Mouse (Mus musculus) small intestine, adult 2 months (tissue): ENCODE data around the gene Pheta2. TPM values are rescaled to one million over a fixed set of nuclear protein-coding genes. Genes with fewer than 3 reads are reported as not detected.

Experiments used
- H3K27ac ChIP-seq: fragments of 200-500 bp; 2 replicates; pipeline ENCODE4 v1.5.1; 2012; ENCODE audit warnings: low read depth, low read length, control low read depth, inconsistent platforms; ENCODE audit not compliant: insufficient read depth
- H3K27me3 ChIP-seq: fragments of 200-500 bp; 2 replicates; pipeline ENCODE4 v1.6.1; 2012; ENCODE audit warnings: mild to moderate bottlenecking, moderate library complexity, low read length, inconsistent platforms; ENCODE audit not compliant: control insufficient read depth, insufficient read depth
- H3K36me3 ChIP-seq: fragments of 200-500 bp; 2 replicates; pipeline ENCODE4 v1.6.1; 2012; ENCODE audit warnings: mild to moderate bottlenecking, low read length, control low read depth, inconsistent platforms; ENCODE audit not compliant: control insufficient read depth, insufficient read depth
- H3K4me1 ChIP-seq: fragments of 200-500 bp; 2 replicates; pipeline ENCODE4 v1.6.1; 2012; ENCODE audit warnings: low read length, inconsistent platforms, mixed read lengths; ENCODE audit not compliant: control insufficient read depth, insufficient read depth, insufficient read length
- H3K4me3 ChIP-seq: fragments of 200-500 bp; 2 replicates; pipeline ENCODE4 v1.5.1; 2012; ENCODE audit warnings: low read depth, mild to moderate bottlenecking, control low read depth, inconsistent platforms, low read length, moderate library complexity
- CTCF ChIP-seq: fragments of 200-500 bp; IDR thresholded peaks from 2 replicates; pipeline ENCODE4 v1.5.1; 2012; ENCODE audit warnings: low read depth, mild to moderate bottlenecking, control low read depth, inconsistent platforms, low read length, moderate library complexity, mixed read lengths; ENCODE audit not compliant: insufficient replicate concordance, insufficient read length; ENCODE audit errors: extremely low read depth
- POLR2A ChIP-seq: fragments of 200-500 bp; IDR thresholded peaks from 2 replicates; pipeline ENCODE4 v1.6.1; 2012; ENCODE audit warnings: low read depth, mild to moderate bottlenecking, control low read depth, inconsistent platforms, low read length, moderate library complexity
- WGBS: fragments of 180-500 bp; shearing (Covaris S2); methylation state at CpG from one replicate; pipeline ENCODE4 v1.1.7; 2018; 5-methylcytosine and 5-hydroxymethylcytosine counted together
- polyA plus RNA-seq: library from polyadenylated mRNA; depleted of rRNA; stranded (reverse); fragments of >200 nt; gene quantifications from 2 replicates; pipeline ENCODE4 v1.2.3, GENCODE M21; 2012

Gene Pheta2
- polyA plus RNA-seq, 1 experiment = 0.56 TPM

DNA sequence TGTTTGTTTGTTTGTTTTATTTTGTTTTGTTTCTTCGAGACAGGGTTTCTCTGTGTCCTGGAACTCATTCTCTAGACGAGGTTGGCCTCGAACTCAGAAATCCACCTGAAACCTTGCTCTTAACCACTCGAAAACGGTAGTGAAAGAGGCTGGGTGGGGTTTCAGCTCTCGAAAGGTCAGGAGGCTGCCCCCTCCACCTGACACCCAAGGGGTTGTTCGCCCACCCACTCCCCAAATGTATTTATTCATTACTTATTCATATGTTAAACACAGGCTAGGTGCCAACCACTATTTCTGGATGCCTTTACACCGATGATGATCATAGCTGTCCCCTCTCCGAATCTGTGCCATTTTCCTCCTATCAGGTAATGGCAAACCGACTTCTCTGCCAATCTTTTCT is 408 bp downstream of the Pheta2 start:
- no peak overlapping the region for H3K27ac ChIP-seq
- H3K36me3 ChIP-seq = peaks cover 26% of the 10 kb centered on the region
- WGBS = 46% methylated on average over 10 of the region's 10 CpGs
- no peak for TF ChIP-seq CTCF
- no peak for TF ChIP-seq POLR2A
- H3K4me3 ChIP-seq = peak overlapping the region; percentile 71
- H3K4me1 ChIP-seq = peaks cover 19% of the 10 kb centered on the region
- H3K27me3 ChIP-seq = 0 out of 2 replicates have a peak, but pooled peaks cover 3% of the 10 kb centered on the region

- 0 out of 2 replicates have a peak, but pooled peaks cover 3% of the 10 kb centered on the region for H3K27me3 ChIP-seq
- H3K4me1 ChIP-seq = peaks cover 19% of the 10 kb centered on the region
- TF ChIP-seq POLR2A (no peak), CTCF (no peak)
- no peak overlapping the region for H3K4me3 ChIP-seq
- no peak overlapping the region for H3K27ac ChIP-seq
- H3K36me3 ChIP-seq = peaks cover 20% of the 10 kb centered on the region
- 60% methylated on average over 8 of the region's 8 CpGs for WGBS
Measured at GRCm38 (mm10) chr15:82339634-82340254, 1.0 kb downstream of the Pheta2 start.

DNA sequence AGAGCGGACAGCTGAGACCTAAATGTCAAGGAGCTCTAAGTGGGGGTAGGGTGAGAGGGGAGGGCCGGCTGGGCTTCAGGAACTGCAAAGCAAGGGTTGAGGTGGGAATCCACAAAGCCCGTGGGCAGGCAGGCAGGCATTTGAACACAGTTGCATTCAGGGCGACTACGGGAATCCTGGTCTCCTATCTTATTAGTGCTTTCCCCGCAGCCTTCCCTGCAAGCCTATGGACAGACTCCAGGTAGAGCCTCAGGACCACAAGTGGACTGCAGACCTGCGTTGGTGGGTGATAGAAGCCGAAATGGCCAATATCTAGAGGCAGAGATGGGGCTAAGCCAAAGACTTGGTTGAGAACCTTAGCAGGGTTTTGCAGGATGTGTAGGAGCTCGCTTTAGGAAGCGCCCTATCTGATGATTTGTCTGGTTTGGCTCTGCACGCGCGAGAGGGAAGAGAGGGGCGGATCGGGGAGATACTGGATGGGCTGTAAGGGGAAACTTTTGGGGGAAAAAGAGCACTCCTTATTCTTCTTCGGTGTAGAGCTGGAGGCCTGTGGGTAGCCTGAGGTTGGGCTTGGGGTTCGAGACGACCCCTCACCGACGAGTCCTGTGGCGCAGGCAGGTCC is 1.8 kb downstream of the Pheta2 start:
- WGBS = 56% methylated on average over 21 of the region's 21 CpGs
- Histone ChIP-seq H3K27ac (0 out of 2 replicates have a peak overlapping the region, but pooled peaks have one; percentile 63), H3K4me1 (peaks cover 22% of the 10 kb centered on the region), H3K4me3 (peak overlapping the region; percentile 62), H3K27me3 (0 out of 2 replicates have a peak, but pooled peaks cover 3% of the 10 kb centered on the region), H3K36me3 (peaks cover 13% of the 10 kb centered on the region)
- TF ChIP-seq POLR2A (no peak), CTCF (no peak)

- peak overlapping the region; percentile 62 for H3K4me3 ChIP-seq
- WGBS = 3% methylated on average over 39 of the region's 40 CpGs
- H3K27me3 ChIP-seq = 0 out of 2 replicates have a peak, but pooled peaks cover 3% of the 10 kb centered on the region
- H3K4me1 ChIP-seq = peaks cover 22% of the 10 kb centered on the region
- H3K27ac ChIP-seq = peak overlapping the region; percentile 63
- peaks cover 7% of the 10 kb centered on the region; the same call in 1 of the 2 replicates for H3K36me3 ChIP-seq
- TF ChIP-seq POLR2A (0 out of 2 replicates have a peak, but pooled peaks have one; percentile 42), CTCF (no peak)
Measured at GRCm38 (mm10) chr15:82341036-82341501, 2.3 kb downstream of the Pheta2 start.

- TF ChIP-seq CTCF (no peak), POLR2A (no peak)
- Histone ChIP-seq H3K36me3 (no peaks in the 10 kb centered on the region), H3K4me3 (peak overlapping the region; percentile 6; the same call in 1 of the 2 replicates), H3K27me3 (0 out of 2 replicates have a peak, but pooled peaks cover 3% of the 10 kb centered on the region), H3K4me1 (peaks cover 22% of the 10 kb centered on the region), H3K27ac (peak overlapping the region; percentile 63)
- 63% methylated on average over 15 of the region's 15 CpGs for WGBS
Measured at GRCm38 (mm10) chr15:82341675-82342542, 3.2 kb downstream of the Pheta2 start.

DNA sequence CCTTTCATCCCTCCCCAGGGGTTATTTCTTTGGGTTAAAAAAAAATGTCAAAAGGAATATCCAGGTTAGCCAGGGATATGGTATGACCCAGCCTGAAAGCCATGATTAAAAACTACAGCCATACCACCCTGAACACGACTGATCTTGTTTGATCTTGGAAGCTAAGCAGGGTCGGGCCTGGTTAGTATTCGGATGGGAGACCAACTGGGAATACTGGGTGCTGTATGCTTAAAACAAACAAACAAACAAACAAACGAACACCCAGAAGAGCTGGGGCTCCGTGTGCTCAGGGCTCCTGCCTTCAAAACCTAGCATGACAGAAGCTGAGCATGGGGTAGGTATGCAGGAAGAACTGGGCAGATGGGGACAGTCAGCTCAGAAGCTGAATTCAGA is 3.8 kb downstream of the Pheta2 start:
- 71% methylated on average over 5 of the region's 5 CpGs for WGBS

More for the DNA sequence above, 3.8 kb downstream of the Pheta2 start:
- Histone ChIP-seq H3K4me1 (peaks cover 21% of the 10 kb centered on the region), H3K27ac (no peak overlapping the region), H3K27me3 (0 out of 2 replicates have a peak, but pooled peaks cover 3% of the 10 kb centered on the region), H3K4me3 (no peak overlapping the region), H3K36me3 (no peaks in the 10 kb centered on the region)
- no peak for TF ChIP-seq POLR2A
- TF ChIP-seq CTCF = no peak
